Mouse (Mus musculus) stomach, postnatal 0 days (tissue): Measurements from ENCODE around the gene Cyfip2. TPM values are rescaled to one million over a fixed set of nuclear protein-coding genes. Genes with fewer than 3 reads are reported as not detected.

Source experiments
- ATAC-seq: fragments of 200-750 bp; cut with Nextera tagmentation; 2 replicates; pipeline ENCODE4 v1.8.0; 2017; ENCODE audit not compliant: low FRiP score, low TSS enrichment
- DNase-seq: peaks from one replicate; pipeline ENCODE4 v3.0.0-alpha.2; 2016; ENCODE audit warnings: low spot score
- H3K27ac ChIP-seq: fragments of 300-500 bp; sonication (generic); replicated peaks from 2 replicates; pipeline ENCODE4 v1.5.1; 2014; ENCODE audit warnings: mild to moderate bottlenecking, control low read depth
- H3K27me3 ChIP-seq: fragments of 300-500 bp; sonication (generic); 2 replicates; pipeline ENCODE4 v1.6.1; 2014; ENCODE audit warnings: low read length; ENCODE audit not compliant: control insufficient read depth, insufficient read depth
- H3K36me3 ChIP-seq: fragments of 300-500 bp; sonication (generic); 2 replicates; pipeline ENCODE4 v1.6.1; 2014; ENCODE audit warnings: low read length, mixed read lengths; ENCODE audit not compliant: control insufficient read depth, insufficient read depth
- H3K4me1 ChIP-seq: fragments of 300-500 bp; sonication (generic); replicated peaks from 2 replicates; pipeline ENCODE4 v1.6.1; 2014; ENCODE audit warnings: antibody characterized with exemption; ENCODE audit not compliant: control insufficient read depth, insufficient read depth
- H3K4me2 ChIP-seq: fragments of 300-500 bp; sonication (generic); replicated peaks from 2 replicates; pipeline ENCODE4 v1.6.1; 2014; ENCODE audit warnings: low read depth, mild to moderate bottlenecking, control low read depth, moderate library complexity
- H3K4me3 ChIP-seq: fragments of 300-500 bp; sonication (generic); 2 replicates; pipeline ENCODE4 v1.5.1; 2014; ENCODE audit warnings: low read depth, low read length, control low read depth
- H3K9ac ChIP-seq: fragments of 300-500 bp; sonication (generic); 2 replicates; pipeline ENCODE4 v1.6.1; 2014; ENCODE audit warnings: mild to moderate bottlenecking, low read length, control low read depth, mixed read lengths
- H3K9me3 ChIP-seq: fragments of 300-500 bp; sonication (generic); 2 replicates; pipeline ENCODE4 v1.6.1; 2016; ENCODE audit warnings: low read length; ENCODE audit not compliant: control insufficient read depth
- CTCF ChIP-seq: IDR thresholded peaks from 2 replicates; pipeline ENCODE4 v1.5.1; 2016; ENCODE audit warnings: antibody characterized with exemption, low read depth, mild to moderate bottlenecking, moderate library complexity
- EP300 ChIP-seq: optimal IDR thresholded peaks from 2 replicates; pipeline ENCODE3; 2016; ENCODE audit warnings: antibody characterized with exemption
- WGBS: fragments of 180-500 bp; shearing (Covaris S2); extraction: QIAGEN DNeasy Blood & Tissue Kit; methylation state at CpG from one replicate; pipeline ENCODE4 v1.1.7; 2014; 5-methylcytosine and 5-hydroxymethylcytosine counted together
- polyA plus RNA-seq: library from polyadenylated mRNA; unstranded; fragments of >200 nt; fragmentation: Nextera tagmentation; extraction: Ambion mirVana; gene quantifications from 2 replicates; pipeline ENCODE4 v1.2.1, GENCODE M21; 2015

The Cyfip2 gene
- polyA plus RNA-seq, 1 experiment from 2014 or later = 2.8 TPM

DNA sequence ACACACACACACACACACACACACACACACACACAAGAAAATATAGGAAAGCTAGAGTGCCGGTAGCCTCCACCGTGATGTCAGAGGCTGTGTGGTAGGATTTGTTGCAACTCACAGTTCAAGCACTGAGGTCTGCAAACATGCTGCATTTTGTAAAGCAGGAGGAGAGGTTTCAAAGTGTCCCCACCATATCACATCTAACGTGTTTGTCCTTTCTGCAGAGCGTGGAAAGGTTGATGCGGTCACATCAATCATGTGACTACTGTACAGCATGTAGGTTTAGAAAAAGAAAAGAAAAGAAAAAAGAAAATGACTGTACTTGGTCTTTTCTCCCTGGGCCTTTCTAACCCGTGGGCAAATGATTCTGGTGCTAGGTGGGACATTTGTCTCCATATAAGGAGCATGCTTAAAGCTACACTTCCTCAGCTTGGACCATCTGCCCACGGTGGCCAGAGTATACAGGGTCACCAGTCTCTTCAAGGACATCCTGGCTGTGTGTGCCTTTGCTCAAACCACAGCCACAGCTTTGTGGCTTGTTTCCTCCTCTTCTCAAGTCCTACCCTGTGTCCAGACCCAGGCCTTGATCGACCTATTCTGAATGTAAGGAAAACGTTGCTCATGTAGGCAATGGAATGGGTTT is 6.7 kb downstream of the Cyfip2 start:
- no peak for ATAC-seq
- no peaks in the 10 kb centered on the region for H3K9me3 ChIP-seq
- no peak for DNase-seq
- H3K27me3 ChIP-seq = no peaks in the 10 kb centered on the region
- H3K4me3 ChIP-seq = no peak overlapping the region
- H3K27ac ChIP-seq = no peak overlapping the region
- no peaks in the 10 kb centered on the region for H3K4me1 ChIP-seq
- no peak for TF ChIP-seq CTCF
- H3K9ac ChIP-seq = no peak overlapping the region
- no peak overlapping the region for H3K4me2 ChIP-seq
- H3K36me3 ChIP-seq = no peaks in the 10 kb centered on the region
- 69% methylated on average over 9 of the region's 9 CpGs for WGBS

GRCm38 (mm10) chr11:46304864-46305710 is 7.6 kb downstream of the Cyfip2 start:
- Histone ChIP-seq H3K9me3 (no peaks in the 10 kb centered on the region), H3K27me3 (no peaks in the 10 kb centered on the region), H3K4me1 (no peaks in the 10 kb centered on the region), H3K9ac (no peak overlapping the region), H3K4me3 (no peak overlapping the region), H3K4me2 (no peak overlapping the region), H3K27ac (no peak overlapping the region), H3K36me3 (no peaks in the 10 kb centered on the region)
- WGBS = 75% methylated on average over 9 of the region's 9 CpGs
- ATAC-seq = no peak
- DNase-seq = no peak
- TF ChIP-seq CTCF = no peak
- no peak for TF ChIP-seq EP300

DNA sequence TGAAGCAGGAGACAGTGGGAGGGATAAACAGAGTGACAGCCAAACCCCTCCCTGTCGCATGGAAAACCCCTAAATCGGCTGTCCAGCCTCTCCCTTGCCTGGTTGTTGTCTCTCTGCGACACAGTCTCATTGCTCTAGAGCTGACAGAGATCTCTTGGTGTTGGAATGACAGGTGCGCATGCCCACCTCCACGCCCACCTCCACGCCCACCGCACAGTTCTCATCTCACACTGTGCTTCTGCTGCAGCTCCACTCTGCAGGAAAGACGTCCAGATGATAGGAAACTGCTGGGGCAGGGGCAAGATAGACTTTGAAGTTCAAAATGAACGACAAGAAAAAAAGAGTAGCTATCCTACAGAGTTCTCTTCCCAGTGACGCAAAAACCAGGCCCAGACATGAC is 8.6 kb downstream of the Cyfip2 start:
- Histone ChIP-seq H3K4me1 (no peaks in the 10 kb centered on the region), H3K4me3 (no peak overlapping the region), H3K27me3 (no peaks in the 10 kb centered on the region), H3K36me3 (no peaks in the 10 kb centered on the region), H3K27ac (no peak overlapping the region), H3K4me2 (no peak overlapping the region), H3K9me3 (no peaks in the 10 kb centered on the region), H3K9ac (no peak overlapping the region)
- TF ChIP-seq EP300 = no peak
- TF ChIP-seq CTCF = no peak
- DNase-seq = no peak
- no peak for ATAC-seq
- 71% methylated on average over 10 of the region's 10 CpGs for WGBS

DNA sequence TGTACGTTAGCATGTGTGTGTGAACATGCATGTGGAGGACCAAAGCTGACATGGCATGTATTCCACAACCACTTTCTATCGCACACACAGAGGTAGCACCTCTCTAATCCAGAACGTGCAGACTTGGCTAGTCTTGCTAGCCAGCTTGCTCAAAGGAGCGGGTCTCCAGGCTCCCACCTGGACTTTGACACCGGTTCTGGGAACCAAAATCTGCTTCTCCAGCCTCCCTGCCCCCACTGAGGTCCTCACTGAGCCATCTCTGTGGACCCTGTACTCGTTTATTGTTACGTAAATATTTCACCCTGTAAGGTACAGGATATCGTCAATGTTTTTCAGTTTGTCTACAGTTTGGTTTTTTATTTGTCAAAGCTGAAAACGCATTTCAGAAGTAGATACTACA is 10.2 kb downstream of the Cyfip2 start:
- ATAC-seq (no peak), DNase-seq (no peak)
- Histone ChIP-seq H3K9me3 (no peaks in the 10 kb centered on the region), H3K4me3 (no peak overlapping the region), H3K27me3 (no peaks in the 10 kb centered on the region), H3K4me1 (no peaks in the 10 kb centered on the region), H3K27ac (no peak overlapping the region), H3K4me2 (no peak overlapping the region), H3K9ac (no peak overlapping the region), H3K36me3 (no peaks in the 10 kb centered on the region)
- TF ChIP-seq EP300 = no peak
- no peak for TF ChIP-seq CTCF
- WGBS = 79% methylated on average over 9 of the region's 9 CpGs

DNA sequence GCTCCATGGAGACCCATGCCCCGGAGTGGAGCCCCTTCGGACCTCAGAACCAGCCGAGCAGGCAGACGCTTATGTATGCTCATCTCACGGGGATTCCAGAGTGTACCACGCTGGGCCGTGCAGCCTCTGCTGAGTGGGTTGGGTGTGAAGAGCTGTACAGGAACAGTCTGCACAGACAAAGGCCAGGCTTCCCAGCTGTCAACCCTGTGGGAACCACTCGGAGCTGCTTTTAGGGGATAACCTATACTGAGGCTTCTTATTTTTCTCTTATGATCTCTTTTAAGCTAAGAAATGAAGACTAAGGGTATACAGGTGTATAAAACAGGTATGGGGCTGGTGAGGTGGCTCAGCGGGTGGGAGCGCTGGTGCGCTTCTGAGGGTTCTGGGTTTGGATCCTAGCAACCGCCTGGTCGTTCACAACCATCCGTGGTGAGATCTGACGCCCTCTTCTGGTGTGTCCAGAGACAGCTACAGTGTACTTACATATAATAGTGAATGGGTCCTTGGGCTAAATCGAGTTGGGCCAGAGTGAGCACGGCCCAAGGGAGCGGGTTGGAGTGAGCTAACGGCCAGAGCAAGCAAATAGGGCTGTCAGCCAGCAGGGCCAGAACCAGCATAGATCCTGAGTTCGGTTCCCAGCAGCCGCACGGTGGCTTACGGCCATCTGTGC is 10.9 kb downstream of the Cyfip2 start:
- no peak for ATAC-seq

GRCm38 (mm10) chr11:46299901-46300300 is 12.8 kb downstream of the Cyfip2 start:
- no peaks in the 10 kb centered on the region for H3K27me3 ChIP-seq

More for the DNA sequence above, 10.9 kb downstream of the Cyfip2 start:
- no peaks in the 10 kb centered on the region for H3K27me3 ChIP-seq
- no peak overlapping the region for H3K4me3 ChIP-seq
- H3K4me2 ChIP-seq = no peak overlapping the region
- WGBS = 88% methylated on average over 23 of the region's 23 CpGs
- TF ChIP-seq EP300 (no peak), CTCF (no peak)
- no peak for DNase-seq
- H3K9ac ChIP-seq = no peak overlapping the region
- H3K36me3 ChIP-seq = no peaks in the 10 kb centered on the region
- H3K27ac ChIP-seq = no peak overlapping the region
- no peaks in the 10 kb centered on the region for H3K9me3 ChIP-seq
- no peaks in the 10 kb centered on the region for H3K4me1 ChIP-seq

More at GRCm38 (mm10) chr11:46299901-46300300, 12.8 kb downstream of the Cyfip2 start:
- H3K9ac ChIP-seq = no peak overlapping the region
- H3K36me3 ChIP-seq = no peaks in the 10 kb centered on the region
- WGBS = 65% methylated on average over 6 of the region's 6 CpGs
- no peak for TF ChIP-seq CTCF
- no peak for TF ChIP-seq EP300
- no peaks in the 10 kb centered on the region for H3K4me1 ChIP-seq
- no peak overlapping the region for H3K4me2 ChIP-seq
- no peak for DNase-seq
- no peaks in the 10 kb centered on the region for H3K9me3 ChIP-seq
- H3K27ac ChIP-seq = no peak overlapping the region
- no peak for ATAC-seq
- H3K4me3 ChIP-seq = no peak overlapping the region
